Mouse (Mus musculus): ENCODE results near the gene Jade2.
"Not testable (repeated sequence)": the region's sequence is repeated elsewhere in the genome, so short reads cannot be mapped to it uniquely, and the experiment has no call there.

Jade2 gene

GRCm38 (mm10) chr11:51796272-51796671 is 61.2 kb downstream of the Jade2 start:
- DNase-seq (ENCODE audit: low read depth, low spot score): no peak

GRCm38 (mm10) chr11:51790662-51791061 is 66.8 kb downstream of the Jade2 start:
- DNase-seq (ENCODE audit: low read depth, low spot score): no peak

DNA sequence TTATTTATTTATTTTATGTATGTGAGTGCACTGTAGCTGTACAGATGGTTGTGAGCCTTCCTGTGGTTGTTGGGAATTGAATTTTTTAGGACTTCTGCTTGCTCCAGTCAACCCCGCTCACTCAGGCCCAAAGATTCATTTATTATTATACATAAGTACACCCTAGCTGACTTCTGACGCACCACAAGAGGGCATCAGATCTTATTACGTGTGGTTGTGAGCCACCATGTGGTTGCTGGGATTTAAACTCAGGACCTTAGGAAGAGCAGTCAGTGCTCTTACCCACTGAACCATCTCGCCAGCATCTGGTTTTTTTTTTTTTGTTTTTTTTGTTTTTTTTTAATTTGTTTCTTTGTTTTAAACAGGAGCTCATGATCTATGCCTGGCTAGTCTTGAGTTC is 67.7 kb downstream of the Jade2 start:
- DNase-seq (ENCODE audit: low read depth, low spot score): not testable (repeated sequence)

DNA sequence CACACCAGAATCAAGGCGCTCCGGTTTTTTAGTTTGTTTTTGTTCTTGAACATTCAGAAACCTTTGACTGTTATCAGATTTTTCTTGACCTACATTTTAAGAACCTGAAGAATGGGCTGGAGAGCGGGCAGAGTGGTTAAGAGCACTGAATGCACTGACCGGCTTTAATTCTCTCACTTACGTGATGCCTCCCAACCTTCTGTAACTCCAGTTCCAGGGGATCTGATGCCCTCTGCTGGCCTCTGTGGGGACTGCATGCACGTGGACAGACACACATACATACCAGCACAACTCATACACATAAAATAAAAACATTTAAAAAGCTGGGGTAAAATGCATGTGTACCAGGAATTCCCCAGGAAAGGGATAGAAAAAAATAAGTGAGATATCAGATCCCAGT is 71.5 kb downstream of the Jade2 start:
- peak; percentile 60 for DNase-seq (ENCODE audit: low read depth, low spot score)

- no peak for DNase-seq (ENCODE audit: low read depth, low spot score)
Measured at GRCm38 (mm10) chr11:51782721-51783120, 74.7 kb downstream of the Jade2 start.

GRCm38 (mm10) chr11:51780773-51781267 is 76.6 kb downstream of the Jade2 start:
- DNase-seq (ENCODE audit: low read depth, low spot score): no peak

DNA sequence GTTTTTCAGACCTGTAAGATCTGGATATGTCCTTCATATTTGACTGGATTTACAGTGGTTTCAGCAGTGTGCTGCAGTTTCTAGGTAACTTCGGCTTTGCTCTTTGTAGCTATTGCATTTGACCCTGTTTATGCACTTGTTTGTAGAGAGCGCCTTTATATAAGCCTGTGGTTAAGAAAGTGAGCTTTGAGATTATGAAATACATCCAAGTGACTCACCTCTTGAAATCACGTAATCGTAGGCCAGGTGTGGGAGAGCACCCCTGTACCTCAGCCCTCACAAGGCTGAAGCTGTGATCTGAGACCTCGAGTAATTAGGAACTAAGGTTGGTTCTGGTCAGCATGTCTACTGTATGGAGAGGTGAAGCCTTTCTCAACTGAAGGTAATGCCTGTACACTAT is 80.0 kb downstream of the Jade2 start:
- DNase-seq (ENCODE audit: low read depth, low spot score): no peak

DNA sequence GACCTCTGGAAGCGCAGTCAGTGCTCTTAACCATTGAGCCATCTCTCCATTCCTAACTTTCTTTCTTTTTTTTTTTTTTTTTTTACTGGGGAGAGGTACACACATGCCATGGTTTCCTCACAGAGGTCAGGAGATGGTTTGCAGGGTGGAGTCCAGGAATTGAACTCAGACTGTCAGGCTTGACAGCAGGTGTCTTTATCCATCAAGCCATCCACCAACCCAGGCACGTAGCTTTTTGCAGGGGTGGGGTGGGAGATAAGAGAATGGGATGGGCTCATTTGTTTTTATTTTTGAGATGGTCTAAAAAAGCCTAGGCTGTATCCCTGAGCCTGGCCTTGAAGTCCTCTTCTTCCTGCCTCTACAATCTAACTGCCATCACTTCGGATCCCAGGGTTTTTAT is 81.9 kb downstream of the Jade2 start:
- no peak for DNase-seq (ENCODE audit: low read depth, low spot score)

DNA sequence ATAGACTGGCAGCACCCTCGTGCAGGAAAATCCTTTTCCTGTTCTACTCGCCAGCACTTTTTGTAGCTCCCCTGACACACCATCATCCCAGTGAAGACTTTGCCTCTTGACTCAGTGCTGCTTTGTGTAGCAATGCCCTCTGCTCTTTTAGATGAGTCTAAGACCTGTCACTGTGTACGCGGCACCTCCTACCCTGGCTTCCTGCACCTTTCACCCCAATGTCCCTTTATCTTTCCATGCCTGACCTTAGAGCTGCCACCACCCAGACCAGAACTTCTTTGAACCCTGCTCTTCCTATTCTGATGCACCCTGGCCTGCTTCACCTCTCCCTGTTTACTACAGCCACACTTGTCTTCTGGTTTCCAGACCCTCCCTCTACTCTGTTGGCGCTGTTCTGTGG is 89.2 kb downstream of the Jade2 start:
- DNase-seq (ENCODE audit: low read depth, low spot score): no peak

DNA sequence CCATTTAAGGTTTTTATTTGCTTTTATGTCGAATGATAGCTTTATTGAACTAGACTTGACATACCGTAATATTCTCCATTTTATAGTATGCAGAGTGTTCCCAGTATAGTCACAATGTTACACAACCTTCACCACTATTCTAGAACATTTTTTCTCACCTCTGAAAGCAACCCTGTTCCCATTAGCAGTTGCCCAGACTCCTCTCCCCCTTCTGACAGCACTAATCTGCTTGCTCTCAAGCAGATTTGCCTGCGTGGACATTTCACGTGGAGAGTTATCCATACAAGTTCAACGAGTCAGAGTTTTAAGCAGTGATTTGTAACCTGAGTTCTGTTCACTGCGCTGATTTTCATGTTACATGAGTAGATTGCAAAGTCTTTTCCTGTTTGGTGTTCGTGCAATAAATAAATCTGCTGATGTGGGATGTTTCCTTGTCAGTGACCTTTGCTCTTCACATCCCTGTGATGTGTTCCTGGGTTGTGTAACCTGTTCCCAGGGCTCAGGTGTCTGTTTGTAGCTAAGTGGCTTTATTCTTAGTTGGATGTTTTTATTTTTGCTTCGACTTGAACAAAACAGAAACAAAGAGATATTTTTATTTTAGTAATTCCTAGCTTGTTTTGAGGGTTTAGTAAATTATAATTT is 89.8 kb downstream of the Jade2 start:
- DNase-seq (ENCODE audit: low read depth, low spot score): no peak

- DNase-seq (ENCODE audit: low read depth, low spot score): no peak
Measured at GRCm38 (mm10) chr11:51764816-51765215, 92.6 kb downstream of the Jade2 start.

GRCm38 (mm10) chr11:51763955-51764354 is 93.5 kb downstream of the Jade2 start:
- DNase-seq (ENCODE audit: low read depth, low spot score): no peak

Data from mesoderm, embryonic 11.5 days (tissue).